ENCODE assay signal across 16 mouse cellular contexts in genomic region chr2:163364785-163365541, GRCm38 (mm10). TPM values are rescaled to one million over a fixed set of nuclear protein-coding genes. Genes with fewer than 3 reads are reported as not detected.
DNase-seq lines count a peak whose midpoint lies in the region; ATAC-seq lines count a peak whose summit lies in the region.
"Had no signal": no experiment of that assay in that cellular context is flagged by ENCODE, and none has a peak within 500 bp of the region (broad histone marks: within the 10 kb centered on the region; RNA-seq: fewer than 3 reads in every experiment).

No protein-coding gene starts in this region.

- H3K4me2 ChIP-seq in heart, embryonic 16.5 days (ENCODE audit: low read depth, low read length), result peak overlapping the region; percentile 24; the same call in 1 of the 2 replicates
- no peak overlapping the region for H3K4me2 ChIP-seq in neural tube, embryonic 15.5 days
- H3K4me2 ChIP-seq: forebrain, embryonic 13.5 days; hindbrain, embryonic 13.5 days; midbrain, embryonic 15.5 days; neural tube, embryonic 12.5 days had no signal

- no peak for DNase-seq in heart, postnatal 10 days
- peak; percentile 32 for DNase-seq in urinary bladder, postnatal 14 days (ENCODE audit: low spot score)
- no peak for DNase-seq in urinary bladder, adult 18-20 months (ENCODE audit: low spot score in 2 of 2)
- peak; percentile 60 for DNase-seq in lung, postnatal 10 days
- DNase-seq in left cerebral cortex, adult 9 months (ENCODE audit: low spot score in 2 of 2), result no peak
- DNase-seq: adrenal gland, postnatal 10 days; liver; thymus, postnatal 4 days had no signal

- 0 out of 2 replicates have a peak, but pooled peaks cover under 1% of the 10 kb centered on the region for H3K36me3 ChIP-seq in heart, embryonic 16.5 days (ENCODE audit: control insufficient read depth, insufficient read depth)
- H3K36me3 ChIP-seq in neural tube, embryonic 15.5 days, result no peaks in the 10 kb centered on the region
- H3K36me3 ChIP-seq: hindbrain, embryonic 13.5 days; midbrain, embryonic 15.5 days; neural tube, embryonic 12.5 days had no signal

- peaks cover 63% of the 10 kb centered on the region for H3K4me1 ChIP-seq in heart, embryonic 16.5 days (ENCODE audit: control insufficient read depth, insufficient read depth, low read length)
- no peaks in the 10 kb centered on the region for H3K4me1 ChIP-seq in neural tube, embryonic 15.5 days
- H3K4me1 ChIP-seq: forebrain, embryonic 13.5 days; hindbrain, embryonic 13.5 days; midbrain, embryonic 15.5 days; neural tube, embryonic 12.5 days had no signal

- no peaks in the 10 kb centered on the region for H3K9me3 ChIP-seq in heart, embryonic 16.5 days (replicated peaks; ENCODE audit: control insufficient read depth, low read length)
- H3K9me3 ChIP-seq in neural tube, embryonic 15.5 days (replicated peaks), result no peaks in the 10 kb centered on the region
- H3K9me3 ChIP-seq: forebrain, embryonic 13.5 days; hindbrain, embryonic 13.5 days; midbrain, embryonic 15.5 days; neural tube, embryonic 12.5 days had no signal

- intact Hi-C loops in heart, postnatal 10 days (cut with DNase I), result no loop called here

- WGBS in heart, embryonic 16.5 days, result 32% methylated on average over 18 of the region's 18 CpGs
- 83% methylated on average over 18 of the region's 18 CpGs for WGBS in neural tube, embryonic 15.5 days

- peak overlapping the region; percentile 96 for H3K27ac ChIP-seq in heart, embryonic 16.5 days (ENCODE audit: low read length)
- H3K27ac ChIP-seq in neural tube, embryonic 15.5 days (replicated peaks), result no peak overlapping the region
- H3K27ac ChIP-seq: forebrain, embryonic 13.5 days; hindbrain, embryonic 13.5 days; layer of hippocampus, adult 2 months; midbrain, embryonic 15.5 days; neural tube, embryonic 12.5 days had no signal

- ATAC-seq in heart, embryonic 16.5 days (replicated peaks; ENCODE audit: extremely low read depth, insufficient read depth, low FRiP score), result no peak
- no peak for ATAC-seq in neural tube, embryonic 15.5 days (ENCODE audit: low FRiP score)
- ATAC-seq: forebrain, embryonic 13.5 days; midbrain, embryonic 15.5 days had no signal

- no peaks in the 10 kb centered on the region for H3K27me3 ChIP-seq in heart, embryonic 16.5 days (ENCODE audit: control insufficient read depth, insufficient read depth, low read length)
- no peaks in the 10 kb centered on the region for H3K27me3 ChIP-seq in neural tube, embryonic 15.5 days (replicated peaks)
- H3K27me3 ChIP-seq: forebrain, embryonic 13.5 days; hindbrain, embryonic 13.5 days; midbrain, embryonic 15.5 days; neural tube, embryonic 12.5 days had no signal

- no peak overlapping the region for H3K4me3 ChIP-seq in heart, embryonic 16.5 days (ENCODE audit: low read length)
- H3K4me3 ChIP-seq in neural tube, embryonic 15.5 days (replicated peaks), result no peak overlapping the region
- H3K4me3 ChIP-seq: forebrain, embryonic 13.5 days; hindbrain, embryonic 13.5 days; layer of hippocampus, adult 2 months; midbrain, embryonic 15.5 days; neural tube, embryonic 12.5 days had no signal

- H3K9ac ChIP-seq in heart, embryonic 16.5 days (ENCODE audit: low read length), result peak overlapping the region; percentile 65
- no peak overlapping the region for H3K9ac ChIP-seq in neural tube, embryonic 15.5 days (replicated peaks)
- H3K9ac ChIP-seq: forebrain, embryonic 13.5 days; hindbrain, embryonic 13.5 days; midbrain, embryonic 15.5 days; neural tube, embryonic 12.5 days had no signal

RNA-seq across cellular contexts. Expression of gene Jph2, which starts 32.8 kb away (rescaled TPM):
- polyA plus RNA-seq in heart, embryonic 16.5 days (2015; fragmentation: Nextera tagmentation; extraction: Ambion mirVana), result 38.5 and 43.2 TPM in 2 replicates
- total RNA-seq in heart, postnatal 10 days (2021), result 100 to 1,000 TPM; 378 to 449 TPM
- polyA plus RNA-seq in neural tube, embryonic 15.5 days (2015; fragmentation: Nextera tagmentation; extraction: Ambion mirVana), result 0.96 and 2.0 TPM in 2 replicates
- total RNA-seq: CH12.LX had no signal

RNA-seq across cellular contexts. Expression of gene Oser1, which starts 59.5 kb away (rescaled TPM):
- 57.1 and 63.8 TPM in 2 replicates for polyA plus RNA-seq in heart, embryonic 16.5 days (2015; fragmentation: Nextera tagmentation; extraction: Ambion mirVana)
- 10 to 100 TPM; 21.3 to 24.4 TPM for total RNA-seq in heart, postnatal 10 days (2021)
- 72.6 and 82.1 TPM in 2 replicates for polyA plus RNA-seq in neural tube, embryonic 15.5 days (2015; fragmentation: Nextera tagmentation; extraction: Ambion mirVana)

Comparison
In these comparisons a context has a peak if more than half of its experiments do, and no peak if none do; other contexts are left out.
1. DNase-seq: peak in urinary bladder, postnatal 14 days (single experiment) and lung, postnatal 10 days (single experiment); none in heart, postnatal 10 days (0 of 2), urinary bladder, adult 18-20 months (0 of 2) and left cerebral cortex, adult 9 months (0 of 2).
2. RNA of gene Jph2, which starts 32.8 kb away (polyA plus RNA-seq): 38.5 to 43.2 TPM in heart, embryonic 16.5 days; 0.96 to 2.0 TPM in neural tube, embryonic 15.5 days; every median in the first group is over 10 times any median in the second.